Mouse (Mus musculus): ENCODE measurements around the gene Zc3h18.

The Zc3h18 gene

DNA sequence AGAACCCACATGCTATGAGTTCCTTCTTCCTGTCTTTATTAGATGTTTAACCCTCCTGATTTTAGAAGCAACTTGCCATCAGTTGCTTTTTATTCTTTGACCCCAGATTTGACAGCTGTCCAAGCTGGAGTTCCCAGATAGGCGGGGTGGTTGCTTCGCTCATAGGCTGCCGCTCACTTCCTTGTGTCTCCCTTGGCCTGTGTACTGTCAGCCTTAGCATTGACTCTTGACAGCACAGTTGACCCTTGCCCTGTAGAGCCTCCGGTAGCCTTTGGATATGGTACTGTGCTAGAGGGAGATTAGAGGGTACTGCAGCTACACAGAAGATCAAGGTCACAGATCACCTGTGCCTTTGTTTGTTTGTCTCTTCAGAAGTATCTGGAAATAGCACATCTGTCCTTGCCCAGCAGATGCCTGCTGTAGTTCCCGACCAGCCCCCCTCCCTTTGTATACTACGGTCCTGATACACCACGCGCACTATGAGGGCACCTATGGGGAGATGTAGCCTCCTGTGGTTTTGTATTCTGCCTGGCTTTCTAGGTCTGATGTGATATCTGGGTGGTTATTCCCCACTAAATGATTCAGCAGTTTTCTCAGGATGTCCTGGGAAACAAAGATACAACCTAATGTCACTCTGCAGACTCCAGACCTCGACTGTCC, 28.9 kb downstream of the Zc3h18 start:
- DNase-seq = no peak

DNA sequence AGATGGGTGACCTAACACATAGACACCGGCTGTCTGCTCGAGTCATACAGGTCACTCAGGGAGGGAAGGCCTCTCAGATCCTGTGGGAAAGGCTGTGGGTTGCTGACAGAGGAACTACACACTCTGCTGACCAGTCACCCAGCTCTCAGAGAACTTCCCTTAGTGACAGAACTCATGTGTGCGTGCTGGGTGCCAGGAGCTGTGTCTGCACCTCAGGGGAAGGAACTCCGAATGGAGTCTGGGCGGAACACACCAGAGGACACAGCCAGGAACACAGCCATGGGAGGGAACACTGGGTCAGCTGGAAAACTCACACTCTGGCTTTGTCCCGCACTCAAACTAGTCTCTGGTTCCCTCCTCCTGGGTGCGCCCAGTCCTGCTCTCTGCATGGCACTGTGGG, 31.3 kb downstream of the Zc3h18 start:
- DNase-seq = no peak

- DNase-seq = no peak
Observed at GRCm38 (mm10) chr8:122414311-122414710, 37.9 kb downstream of the Zc3h18 start.

- DNase-seq = no peak
Observed at GRCm38 (mm10) chr8:122415554-122415953, 39.1 kb downstream of the Zc3h18 start.

DNA sequence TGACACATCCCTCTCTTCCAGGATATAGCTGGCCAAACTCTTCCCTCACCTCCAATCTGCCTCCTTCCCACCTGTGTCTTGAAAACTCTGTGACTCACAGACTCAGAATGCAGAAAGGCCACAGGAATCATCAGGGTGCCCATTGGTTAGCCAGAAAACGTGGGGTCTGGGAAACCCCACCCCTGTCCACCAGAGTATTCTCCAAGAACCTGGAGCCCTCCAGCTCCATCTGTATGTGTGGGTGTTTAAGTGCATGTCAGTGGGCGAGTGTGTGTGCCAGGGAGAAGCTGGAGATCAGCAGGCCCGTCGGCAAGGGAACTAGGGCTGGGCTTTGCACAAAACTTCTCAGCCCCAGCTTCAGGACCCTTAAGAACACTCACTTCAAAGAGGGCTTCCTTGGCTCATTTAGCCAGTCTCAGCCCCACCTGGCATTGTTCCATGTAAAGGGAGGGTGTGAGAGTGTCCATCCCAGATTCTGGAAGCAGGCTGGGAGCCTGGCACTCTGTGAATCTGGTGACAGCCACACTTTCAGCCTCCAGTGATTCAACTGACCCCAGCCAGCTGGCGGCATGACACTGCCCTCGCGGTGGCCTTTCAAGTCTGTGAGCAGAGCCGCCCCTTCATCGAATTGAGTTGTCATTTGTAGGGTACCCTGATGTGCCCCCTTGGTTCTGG, 43.6 kb downstream of the Zc3h18 start:
- peak; percentile 66 for DNase-seq

DNA sequence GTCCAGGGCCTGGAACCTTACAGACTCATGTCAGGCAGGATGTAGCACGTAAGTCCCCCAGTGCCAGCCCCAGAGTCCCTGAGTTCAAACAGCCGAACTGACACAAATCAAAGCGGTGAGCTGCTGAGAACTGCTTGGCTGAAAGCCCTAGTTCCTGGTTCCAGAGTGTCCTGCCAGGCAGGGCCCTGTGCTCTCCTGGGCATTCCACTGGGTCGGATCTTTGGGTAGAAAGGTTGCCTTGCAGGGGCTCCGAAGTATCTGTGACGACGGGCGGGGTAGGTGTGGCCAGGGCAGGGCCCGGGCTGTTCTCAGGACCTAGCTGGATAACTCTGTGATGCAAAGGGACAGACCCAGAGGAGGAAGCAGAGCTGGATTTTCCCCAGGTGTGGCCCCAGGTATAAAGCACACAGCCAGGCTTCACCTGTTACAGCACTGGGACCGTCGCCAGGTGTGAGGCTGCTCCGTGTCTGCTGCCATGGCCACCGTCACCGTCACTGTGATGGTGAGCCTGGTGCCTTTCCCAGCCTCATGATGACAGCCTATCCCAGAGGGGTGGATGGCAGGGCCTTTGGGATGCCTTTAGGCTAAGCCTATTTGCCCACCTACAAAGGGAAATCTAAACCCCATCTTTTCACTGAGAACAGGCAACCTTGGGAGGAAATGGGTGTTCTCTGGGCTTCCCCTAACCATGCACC, 45.1 kb downstream of the Zc3h18 start, which contains the start of gene Il17c:
Il17c (plus strand) TSS at position 645 of the 695 bp plus-strand sequence.
- DNase-seq = no peak

- no peak for DNase-seq
Observed at GRCm38 (mm10) chr8:122423217-122423616, 46.8 kb downstream of the Zc3h18 start.

DNA sequence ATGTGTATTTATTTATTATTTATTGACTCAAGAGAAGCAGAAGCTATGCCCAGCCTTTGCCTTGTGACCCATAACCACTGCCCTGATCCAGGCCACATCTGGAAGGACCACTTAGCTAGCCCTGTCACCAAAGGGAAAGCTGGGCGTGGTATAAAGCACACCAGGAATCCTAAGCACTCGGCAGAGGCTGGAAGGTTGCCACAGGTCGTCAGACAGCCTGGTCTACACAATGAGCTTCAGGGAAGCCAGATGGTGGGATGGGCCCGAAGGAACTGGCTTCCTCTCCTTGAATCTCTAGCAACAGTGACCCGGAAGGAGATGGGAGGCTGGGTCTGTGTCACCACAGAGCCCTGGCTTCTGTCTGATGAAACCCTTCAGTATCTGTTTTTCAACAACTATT, 47.2 kb downstream of the Zc3h18 start:
- DNase-seq = no peak

GRCm38 (mm10) chr8:122426145-122426544, 49.7 kb downstream of the Zc3h18 start:
- no peak for DNase-seq

GRCm38 (mm10) chr8:122427607-122428006, 51.2 kb downstream of the Zc3h18 start:
- no peak for DNase-seq

DNA sequence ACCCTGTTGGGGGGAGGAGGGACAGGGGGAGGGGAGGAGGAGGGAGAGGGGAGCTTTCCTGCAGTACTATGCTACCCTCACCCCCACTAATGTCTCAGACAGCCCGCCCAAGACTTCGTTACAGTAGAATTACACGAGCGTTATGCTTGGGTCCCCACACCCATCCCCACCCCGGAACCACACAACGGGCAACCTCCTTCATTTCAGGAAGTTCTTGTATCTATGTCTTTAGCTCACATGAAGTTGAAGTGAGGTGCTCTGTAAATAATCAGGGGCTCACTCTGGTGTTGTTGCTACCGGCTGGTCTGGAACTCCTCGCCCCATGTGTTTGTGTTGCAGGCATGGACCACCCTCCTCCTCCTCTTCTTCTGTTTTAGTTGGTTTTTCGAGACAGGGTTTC, 51.8 kb downstream of the Zc3h18 start:
- DNase-seq = no peak

GRCm38 (mm10) chr8:122430058-122430636, 53.7 kb downstream of the Zc3h18 start:
- DNase-seq = peak; percentile 33

- DNase-seq = no peak
Observed at GRCm38 (mm10) chr8:122430646-122431045, 54.2 kb downstream of the Zc3h18 start.

- DNase-seq = no peak
Observed at GRCm38 (mm10) chr8:122431694-122432442, 55.5 kb downstream of the Zc3h18 start.

- DNase-seq = no peak
Observed at GRCm38 (mm10) chr8:122432443-122433268, 56.2 kb downstream of the Zc3h18 start, which contains the start of gene Cyba. TSS of gene Cyba (minus strand) at chr8:122432930.

DNA sequence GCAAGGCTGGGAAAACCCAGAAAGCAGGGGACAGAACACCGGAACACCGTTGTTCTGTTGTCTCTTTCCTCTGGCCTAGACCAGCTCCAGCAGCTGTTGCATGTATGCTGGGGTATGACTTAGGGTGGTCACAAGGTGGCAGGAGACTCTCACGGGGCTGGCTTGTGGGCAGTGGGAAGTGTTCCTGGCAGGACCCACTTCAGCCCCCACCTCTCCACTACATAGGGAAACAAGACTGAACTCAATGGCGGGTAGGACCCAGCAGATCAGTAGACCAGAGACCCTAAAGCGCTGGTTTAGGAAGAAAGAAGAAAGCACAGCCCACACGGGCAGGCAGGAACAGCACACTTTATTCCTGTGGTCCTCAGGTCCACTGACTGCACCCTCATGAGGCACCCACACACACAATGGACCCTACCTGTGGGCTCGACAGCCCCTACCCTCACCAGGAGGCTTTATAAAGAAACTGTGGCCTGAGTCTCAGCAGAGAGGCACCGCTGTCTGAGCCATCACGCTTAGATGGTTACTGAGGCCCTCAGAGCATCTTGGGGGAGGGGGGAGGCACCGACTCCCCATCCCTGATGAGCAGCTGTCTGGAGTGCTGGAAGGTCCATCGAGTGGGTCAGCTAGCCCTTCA, 57.0 kb downstream of the Zc3h18 start:
- DNase-seq = no peak

- no peak for DNase-seq
Observed at GRCm38 (mm10) chr8:122435375-122435774, 59.0 kb downstream of the Zc3h18 start.

GRCm38 (mm10) chr8:122436146-122436545, 59.7 kb downstream of the Zc3h18 start:
- no peak for DNase-seq

- no peak for DNase-seq
Observed at GRCm38 (mm10) chr8:122436586-122437125, 60.2 kb downstream of the Zc3h18 start.

DNA sequence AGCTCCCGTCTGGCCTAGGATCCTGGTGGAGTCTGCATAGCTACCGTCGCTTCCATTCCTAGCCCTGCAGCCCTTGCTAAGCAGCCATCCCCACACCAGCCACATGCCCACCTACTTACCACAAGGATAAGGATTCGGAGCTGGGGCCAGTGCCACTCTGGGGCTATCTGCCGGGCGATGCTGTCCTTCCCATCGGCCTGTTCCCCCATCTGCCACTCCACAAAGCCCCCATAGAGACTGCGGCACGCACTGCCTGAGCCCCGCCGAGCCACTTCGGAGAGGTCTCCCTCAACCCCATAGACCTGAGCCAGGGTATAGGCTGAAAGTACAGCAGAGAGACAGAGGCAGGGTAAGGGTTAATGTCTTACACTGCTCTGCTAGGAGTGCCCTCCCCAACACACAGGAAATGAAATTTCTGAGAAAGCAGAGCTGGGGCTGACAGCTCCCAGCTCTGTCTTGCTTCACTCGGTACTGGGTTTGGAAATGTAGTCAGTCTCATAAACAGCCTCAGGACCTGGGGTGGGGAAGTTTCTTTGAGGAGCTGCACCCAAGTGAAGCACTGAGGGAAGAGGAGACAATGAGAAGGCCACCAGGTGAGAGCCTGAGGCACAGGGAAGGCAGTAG, 61.4 kb downstream of the Zc3h18 start:
- DNase-seq = no peak

GRCm38 (mm10) chr8:122439336-122439735, 62.9 kb downstream of the Zc3h18 start:
- DNase-seq = no peak
